Comparison of ENCODE assay signal across 18 mouse cellular contexts in the genomic region with DNA sequence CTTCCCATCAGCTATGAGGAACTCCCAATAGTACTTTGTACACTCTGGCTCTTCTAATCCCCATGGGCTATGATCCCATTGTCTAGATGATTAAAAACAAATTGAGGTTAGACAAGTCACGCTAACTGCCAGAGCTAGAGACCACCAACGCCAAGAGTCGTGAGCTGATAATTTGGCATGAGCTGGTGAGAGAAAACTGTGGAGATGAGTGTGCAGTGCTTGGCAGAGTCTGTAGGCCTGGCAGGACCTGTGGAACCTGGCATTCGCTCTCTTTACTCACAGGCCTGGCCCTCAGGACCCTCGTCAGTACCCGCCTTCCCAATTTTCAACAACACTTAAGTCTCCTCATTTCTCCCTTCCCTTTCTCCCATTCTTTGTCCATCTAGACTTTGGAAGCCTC. TPM values are rescaled to one million over a fixed set of nuclear protein-coding genes. Genes with fewer than 3 reads are reported as not detected.
"Had no signal": no experiment of that assay in that cellular context is flagged by ENCODE, and none has a peak within 500 bp of the region (broad histone marks: within the 10 kb centered on the region; RNA-seq: fewer than 3 reads in every experiment).

No protein-coding gene starts in this region.

- H3K4me2 ChIP-seq: limb, embryonic 13.5 days; liver, embryonic 12.5 days; liver, embryonic 15.5 days; midbrain, embryonic 11.5 days had no signal

- H3K36me3 ChIP-seq: limb, embryonic 10.5 days; limb, embryonic 13.5 days; liver, embryonic 12.5 days; liver, embryonic 15.5 days had no signal

- H3K9me3 ChIP-seq: limb, embryonic 10.5 days; limb, embryonic 13.5 days; liver, embryonic 12.5 days; liver, embryonic 15.5 days had no signal

- H3K27me3 ChIP-seq: liver, embryonic 12.5 days; liver, embryonic 15.5 days had no signal

- ATAC-seq: liver, embryonic 12.5 days had no signal

- H3K4me1 ChIP-seq: limb, embryonic 10.5 days; liver, embryonic 12.5 days; liver, embryonic 15.5 days had no signal

- H3K4me3 ChIP-seq: layer of hippocampus, adult 2 months; limb, embryonic 10.5 days; limb, embryonic 13.5 days; liver, embryonic 12.5 days; liver, embryonic 15.5 days had no signal

- DNase-seq: kidney, adult 2 months; kidney, postnatal 25 days; layer of hippocampus, adult 9-11 months; liver; lung, adult 18-20 months; midbrain, embryonic 14.5 days; right cerebral cortex, postnatal 14 days; right cerebral cortex, postnatal 4 days; thymus, postnatal 25 days had no signal

- H3K9ac ChIP-seq: limb, embryonic 13.5 days; liver, embryonic 12.5 days; liver, embryonic 15.5 days had no signal

- H3K27ac ChIP-seq: kidney, postnatal 0 days; layer of hippocampus, adult 2 months; limb, embryonic 10.5 days; limb, embryonic 13.5 days; liver, embryonic 12.5 days; liver, embryonic 15.5 days had no signal

RNA-seq across cellular contexts. Expression of gene Cyp1b1, which starts 19.3 kb away (rescaled TPM):
- total RNA-seq: megakaryocyte progenitor cell, adult 5-6 weeks; megakaryocyte-erythroid progenitor cell, adult 5-6 weeks had no signal
